Mouse (Mus musculus) G1E (cell line): Measurements from ENCODE around the gene Rora.

Experiments
- CTCF ChIP-seq: IDR thresholded peaks from 2 replicates; pipeline ENCODE4 v1.5.1; 2012; ENCODE audit warnings: low read depth, low read length, inconsistent platforms, mixed read lengths
- GATA1 ChIP-seq: IDR thresholded peaks from 2 replicates; pipeline ENCODE4 v1.6.1; 2012; ENCODE audit warnings: borderline replicate concordance, low read length, inconsistent platforms, mixed read lengths

GRCm38 (mm10) chr9:68765595-68765994 is 112.0 kb downstream of the Rora start:
- TF ChIP-seq CTCF (no peak), GATA1 (no peak)
